8 mouse cellular contexts compared by ENCODE assay signal in the genomic region with DNA sequence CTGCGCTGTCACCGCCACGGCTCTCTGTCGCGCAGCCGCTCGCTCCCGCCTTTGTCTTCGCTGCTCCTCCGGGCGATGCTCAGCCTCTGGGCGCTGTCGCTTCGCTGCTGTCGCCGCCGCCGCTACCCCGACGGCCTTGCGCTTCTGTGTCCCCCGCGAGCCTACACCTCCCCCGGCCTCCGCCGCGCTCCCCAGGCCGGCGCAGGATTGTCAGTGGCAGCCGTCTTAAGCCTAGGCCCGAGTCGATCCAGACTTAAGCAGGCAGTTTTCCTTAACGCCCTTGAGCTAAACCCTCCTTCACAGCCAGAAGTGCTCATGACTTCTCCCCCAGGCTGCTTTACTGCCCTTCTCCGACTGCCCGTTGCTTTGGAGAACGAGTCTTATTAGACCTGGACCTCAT. TPM values are rescaled to one million over a fixed set of nuclear protein-coding genes. Genes with fewer than 3 reads are reported as not detected.
DNase-seq lines count a peak whose midpoint lies in the region; ATAC-seq and TF ChIP-seq lines count a peak whose summit lies in the region.

No protein-coding gene starts in this region.

- H3K9me3 ChIP-seq in heart, embryonic 14.5 days (ENCODE audit: control insufficient read depth, low read length), result no peaks in the 10 kb centered on the region
- H3K9me3 ChIP-seq in liver, embryonic 11.5 days (ENCODE audit: control insufficient read depth, low read length), result no peaks in the 10 kb centered on the region

- H3K27me3 ChIP-seq in cerebellum, adult 2 months (ENCODE audit: control insufficient read depth, insufficient read depth, low read length), result no peaks in the 10 kb centered on the region
- H3K27me3 ChIP-seq in thymus, adult 2 months (ENCODE audit: control insufficient read depth, insufficient read depth, low read length), result no peaks in the 10 kb centered on the region
- no peaks in the 10 kb centered on the region for H3K27me3 ChIP-seq in heart, embryonic 14.5 days (ENCODE audit: control insufficient read depth, insufficient read depth, low read length)
- no peaks in the 10 kb centered on the region for H3K27me3 ChIP-seq in liver, embryonic 11.5 days (replicated peaks; ENCODE audit: control insufficient read depth, insufficient read depth, low read length)

- DNase-seq in cerebellum, adult 2 months, result no peak
- no peak for DNase-seq in cerebellum, postnatal 25 days
- no peak for DNase-seq in thymus, adult 2 months
- DNase-seq in thymus, postnatal 4 days, result no peak
- no peak for DNase-seq in liver, embryonic 11.5 days (ENCODE audit: low spot score)
- peak; percentile 19 for DNase-seq in skeletal muscle tissue, adult 2 months (ENCODE audit: low read depth, low spot score)
- DNase-seq in ovary, postnatal 36 days (ENCODE audit: low spot score), result no peak

- peak overlapping the region; percentile 68 for H3K27ac ChIP-seq in cerebellum, adult 2 months (ENCODE audit: insufficient read depth, low read length)
- peak overlapping the region; percentile 59 for H3K27ac ChIP-seq in thymus, adult 2 months (ENCODE audit: control insufficient read depth, insufficient read depth, low read length)
- H3K27ac ChIP-seq in heart, embryonic 14.5 days (replicated peaks in 1 of 2; ENCODE audit: control insufficient read depth in 1 of 2, insufficient read depth in 1 of 2, low read depth in 2 of 2, low read length in 2 of 2), result peak overlapping the region; percentile 65 to 94
- peak overlapping the region; percentile 95 for H3K27ac ChIP-seq in liver, embryonic 11.5 days (ENCODE audit: low read depth, low read length)

- peak overlapping the region; percentile 96 for H3K4me3 ChIP-seq in cerebellum, adult 2 months (replicated peaks; ENCODE audit: insufficient read depth, low read depth, low read length)
- H3K4me3 ChIP-seq in thymus, adult 2 months (ENCODE audit: control insufficient read depth, insufficient read depth, low read length), result peak overlapping the region; percentile 80
- peak overlapping the region; percentile 59 to 81 for H3K4me3 ChIP-seq in heart, embryonic 14.5 days (ENCODE audit: control insufficient read depth in 1 of 2, insufficient read depth in 1 of 2, low read depth in 1 of 2, low read length in 2 of 2)
- H3K4me3 ChIP-seq in liver, embryonic 11.5 days (ENCODE audit: low read depth, low read length), result peak overlapping the region; percentile 97

- peak overlapping the region; percentile 96 for H3K9ac ChIP-seq in heart, embryonic 14.5 days (ENCODE audit: low read length)
- peak overlapping the region; percentile 97 for H3K9ac ChIP-seq in liver, embryonic 11.5 days (ENCODE audit: low read depth, low read length)

- H3K4me2 ChIP-seq in heart, embryonic 14.5 days (ENCODE audit: low read length), result peak overlapping the region; percentile 67
- H3K4me2 ChIP-seq in liver, embryonic 11.5 days, result peak overlapping the region; percentile 91

- peaks cover 9% of the 10 kb centered on the region for H3K4me1 ChIP-seq in cerebellum, adult 2 months (ENCODE audit: control insufficient read depth, insufficient read depth, low read length)
- peaks cover 31% of the 10 kb centered on the region for H3K4me1 ChIP-seq in thymus, adult 2 months (replicated peaks; ENCODE audit: control insufficient read depth, insufficient read depth, low read length)
- H3K4me1 ChIP-seq in heart, embryonic 14.5 days (ENCODE audit: control insufficient read depth in 2 of 2, insufficient read depth in 2 of 2, low read length in 2 of 2), result peaks cover 7 to 39% of the 10 kb centered on the region in 2 experiments
- peaks cover 37% of the 10 kb centered on the region for H3K4me1 ChIP-seq in liver, embryonic 11.5 days (replicated peaks; ENCODE audit: control insufficient read depth, insufficient read depth, low read length)

- TF ChIP-seq CTCF in cerebellum, adult 2 months (IDR thresholded peaks at IDR 0.05; ENCODE audit: borderline replicate concordance, insufficient read depth, low read depth, low read length), result no peak
- TF ChIP-seq CTCF in thymus, adult 2 months (IDR thresholded peaks at IDR 0.05; ENCODE audit: borderline replicate concordance, control insufficient read depth, extremely low read depth, insufficient read depth, low read length, poor library complexity), result no peak

- WGBS in cerebellum, adult 2 months, result 0% methylated on average over 36 of the region's 36 CpGs
- 1% methylated on average over 36 of the region's 36 CpGs for WGBS in thymus, adult 2 months
- 1% methylated on average over 35 of the region's 36 CpGs for WGBS in heart, embryonic 14.5 days
- WGBS in liver, embryonic 11.5 days, result under 1% methylated on average over 36 of the region's 36 CpGs

- TF ChIP-seq POLR2A in cerebellum, adult 2 months (IDR thresholded peaks at IDR 0.05; ENCODE audit: borderline replicate concordance, insufficient read depth, low read length), result no peak; the same call in 1 of the 2 replicates
- no peak for TF ChIP-seq POLR2A in thymus, adult 2 months (IDR thresholded peaks at IDR 0.05; ENCODE audit: control insufficient read depth, extremely low read depth, insufficient read depth, low read length, poor library complexity)

- no peaks in the 10 kb centered on the region for H3K36me3 ChIP-seq in thymus, adult 2 months (ENCODE audit: control insufficient read depth, insufficient read depth, low read length)
- H3K36me3 ChIP-seq in heart, embryonic 14.5 days (ENCODE audit: control insufficient read depth, insufficient read depth, low read length), result peaks cover 13% of the 10 kb centered on the region
- H3K36me3 ChIP-seq in liver, embryonic 11.5 days (ENCODE audit: control insufficient read depth, insufficient read depth, low read length), result peaks cover 7% of the 10 kb centered on the region; the same call in 1 of the 2 replicates

- peak; percentile 6; the same call in 1 of the 2 replicates for ATAC-seq in heart, embryonic 14.5 days (ENCODE audit: insufficient number of reproducible peaks, insufficient read depth, low FRiP score, low read depth)
- ATAC-seq in liver, embryonic 11.5 days (replicated peaks; ENCODE audit: low FRiP score), result peak; percentile 21

RNA-seq across cellular contexts. Expression of a gene that starts 1.3 kb away (rescaled TPM):
- 163 and 170 TPM in 2 replicates for polyA plus RNA-seq in cerebellum, adult 2 months (2012; rRNA removed)
- polyA plus RNA-seq in thymus, adult 2 months (2012; rRNA removed), result 146 and 150 TPM in 2 replicates
- 103 and 108 TPM in 2 replicates for polyA plus RNA-seq in heart, embryonic 14.5 days (2014; fragmentation: Nextera tagmentation; extraction: Ambion mirVana)
- polyA plus RNA-seq in liver, embryonic 11.5 days (2014; fragmentation: Nextera tagmentation; extraction: Ambion mirVana), result 78.3 and 80.4 TPM in 2 replicates

RNA-seq across cellular contexts. Expression of a gene that starts 32.8 kb away (rescaled TPM):
- polyA plus RNA-seq in cerebellum, adult 2 months (2012; rRNA removed), result 38.9 and 40.8 TPM in 2 replicates
- polyA plus RNA-seq in thymus, adult 2 months (2012; rRNA removed), result 4.2 and 4.7 TPM in 2 replicates
- polyA plus RNA-seq in heart, embryonic 14.5 days (2014; fragmentation: Nextera tagmentation; extraction: Ambion mirVana), result 0.19 and 0.34 TPM in 2 replicates
- polyA plus RNA-seq in liver, embryonic 11.5 days (2014; fragmentation: Nextera tagmentation; extraction: Ambion mirVana), result 0.81 and 0.99 TPM in 2 replicates

RNA-seq across cellular contexts. Expression of a gene that starts 32.8 kb away (rescaled TPM):
- 12.2 and 12.7 TPM in 2 replicates for polyA plus RNA-seq in cerebellum, adult 2 months (2012; rRNA removed)
- polyA plus RNA-seq in thymus, adult 2 months (2012; rRNA removed), result 1.3 and 1.6 TPM in 2 replicates
- 0.16 and 0.58 TPM in 2 replicates for polyA plus RNA-seq in heart, embryonic 14.5 days (2014; fragmentation: Nextera tagmentation; extraction: Ambion mirVana)
- polyA plus RNA-seq in liver, embryonic 11.5 days (2014; fragmentation: Nextera tagmentation; extraction: Ambion mirVana), result 0.34 and 0.58 TPM in 2 replicates
